Mouse (Mus musculus): ENCODE measurements at regions not wholly inside any gene's neighbourhood (a gene's known extent, or its start where the extent isn't known, plus 50 kb on each side); places are given as distances from the start of the nearest gene placed in this dataset.
"Not testable (repeated sequence)": the region's sequence is repeated elsewhere in the genome, so short reads cannot be mapped to it uniquely, and the experiment has no call there.

DNA sequence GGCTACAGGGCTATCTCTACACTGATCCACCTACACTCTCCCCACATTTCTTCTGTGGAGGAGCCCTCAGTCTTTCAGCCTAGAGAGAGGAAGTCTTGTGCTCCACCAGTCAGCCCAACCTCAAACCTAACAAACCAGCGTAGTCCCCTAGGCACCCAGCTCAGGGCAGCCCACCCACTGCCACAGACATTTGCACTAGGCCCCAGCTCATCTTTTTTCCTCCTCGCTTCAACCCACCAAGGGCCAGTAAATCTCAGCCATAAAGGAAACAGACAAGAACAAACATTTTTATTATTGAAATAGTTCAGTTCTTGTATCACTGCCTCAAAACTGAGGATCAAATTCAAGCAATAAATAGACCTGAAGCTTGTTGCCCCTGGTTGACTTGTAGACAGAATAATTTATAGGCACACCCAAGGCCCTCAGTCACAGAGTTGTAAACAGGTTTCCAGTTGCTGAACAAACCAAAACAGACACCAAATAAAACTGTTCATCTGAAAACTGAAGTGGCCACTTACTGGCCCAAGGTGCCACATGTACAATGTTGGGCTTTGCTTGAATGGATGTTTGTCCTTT lies 58.0 kb upstream of the Cdyl start:
- no peak for DNase-seq (ENCODE audit: low spot score)
- Histone ChIP-seq H3K9me3 (replicated peaks; ENCODE audit: control insufficient read depth, low read length) (no peaks in the 10 kb centered on the region), H3K4me3 (ENCODE audit: low read depth, low read length) (no peak overlapping the region), H3K9ac (ENCODE audit: low read length) (no peak overlapping the region), H3K4me2 (ENCODE audit: low read length) (no peak overlapping the region), H3K36me3 (ENCODE audit: control insufficient read depth, insufficient read depth, low read length) (no peaks in the 10 kb centered on the region), H3K27ac (ENCODE audit: low read depth, low read length) (no peak overlapping the region), H3K4me1 (ENCODE audit: control insufficient read depth, insufficient read depth, low read length) (no peaks in the 10 kb centered on the region), H3K27me3 (replicated peaks; ENCODE audit: control insufficient read depth, insufficient read depth, low read length) (no peaks in the 10 kb centered on the region)
- WGBS, result 88% methylated on average over 2 of the region's 2 CpGs
- no peak for ATAC-seq

DNA sequence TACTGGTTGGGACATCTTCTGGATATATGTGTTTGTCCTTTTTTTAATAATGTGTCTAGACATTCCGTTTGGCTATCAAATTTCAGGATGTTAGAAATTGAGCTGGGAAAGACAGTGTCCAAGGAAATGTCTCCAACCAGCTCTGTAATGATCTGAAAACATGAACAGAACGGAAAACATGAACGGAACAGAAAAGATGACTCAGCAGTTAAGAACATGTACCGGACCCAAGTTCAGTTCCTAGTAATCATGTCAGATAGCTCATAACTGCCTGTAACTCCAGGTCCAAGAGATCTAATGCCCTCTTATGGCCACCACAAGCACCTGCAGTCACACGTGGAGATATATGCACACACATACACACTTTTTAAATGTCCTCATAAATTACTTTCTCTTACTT lies 56.6 kb upstream of the Cdyl start:
- H3K9me3 ChIP-seq (replicated peaks; ENCODE audit: control insufficient read depth, low read length), result no peaks in the 10 kb centered on the region
- H3K4me1 ChIP-seq (ENCODE audit: control insufficient read depth, insufficient read depth, low read length), result no peaks in the 10 kb centered on the region
- no peak overlapping the region for H3K27ac ChIP-seq (ENCODE audit: low read depth, low read length)
- no peak overlapping the region for H3K4me2 ChIP-seq (ENCODE audit: low read length)
- H3K4me3 ChIP-seq (ENCODE audit: low read depth, low read length), result no peak overlapping the region
- no peaks in the 10 kb centered on the region for H3K36me3 ChIP-seq (ENCODE audit: control insufficient read depth, insufficient read depth, low read length)
- DNase-seq (ENCODE audit: low spot score) (no peak), ATAC-seq (no peak)
- H3K9ac ChIP-seq (ENCODE audit: low read length), result no peak overlapping the region
- no peaks in the 10 kb centered on the region for H3K27me3 ChIP-seq (replicated peaks; ENCODE audit: control insufficient read depth, insufficient read depth, low read length)
- WGBS, result 93% methylated on average over 5 of the region's 5 CpGs

DNA sequence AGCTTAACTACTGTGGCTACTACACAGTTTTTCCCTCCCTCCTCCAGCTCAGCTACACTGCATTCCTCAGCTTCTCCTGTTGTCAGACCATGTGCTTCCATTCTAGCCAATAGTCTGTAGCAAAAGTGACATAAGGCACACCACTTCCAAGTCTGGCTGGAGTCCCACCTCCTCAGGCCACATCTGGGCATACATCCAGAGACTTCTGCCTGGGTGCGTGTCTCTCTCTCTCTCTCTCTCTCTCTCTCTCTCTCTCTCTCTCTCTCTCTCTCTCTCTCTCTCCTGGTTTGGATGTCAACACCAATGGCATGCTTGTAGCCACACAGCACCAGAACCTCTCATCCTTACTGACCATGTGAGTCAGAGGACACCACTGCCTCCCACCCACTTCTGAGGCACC lies 55.6 kb upstream of the Cdyl start:
- Histone ChIP-seq H3K9ac (ENCODE audit: low read length) (no peak overlapping the region), H3K27ac (ENCODE audit: low read depth, low read length) (no peak overlapping the region), H3K4me3 (ENCODE audit: low read depth, low read length) (no peak overlapping the region), H3K27me3 (replicated peaks; ENCODE audit: control insufficient read depth, insufficient read depth, low read length) (no peaks in the 10 kb centered on the region), H3K4me1 (ENCODE audit: control insufficient read depth, insufficient read depth, low read length) (no peaks in the 10 kb centered on the region), H3K9me3 (replicated peaks; ENCODE audit: control insufficient read depth, low read length) (no peaks in the 10 kb centered on the region), H3K36me3 (ENCODE audit: control insufficient read depth, insufficient read depth, low read length) (no peaks in the 10 kb centered on the region), H3K4me2 (ENCODE audit: low read length) (no peak overlapping the region)
- 92% methylated on average over 1 of the region's 1 CpGs for WGBS
- ATAC-seq (no peak), DNase-seq (ENCODE audit: low spot score) (peak; percentile 10)

- Histone ChIP-seq H3K9me3 (replicated peaks; ENCODE audit: control insufficient read depth, low read length) (no peaks in the 10 kb centered on the region), H3K36me3 (ENCODE audit: control insufficient read depth, insufficient read depth, low read length) (no peaks in the 10 kb centered on the region), H3K4me1 (ENCODE audit: control insufficient read depth, insufficient read depth, low read length) (no peaks in the 10 kb centered on the region), H3K27ac (ENCODE audit: low read depth, low read length) (no peak overlapping the region), H3K4me2 (ENCODE audit: low read length) (no peak overlapping the region), H3K27me3 (replicated peaks; ENCODE audit: control insufficient read depth, insufficient read depth, low read length) (no peaks in the 10 kb centered on the region), H3K4me3 (ENCODE audit: low read depth, low read length) (no peak overlapping the region), H3K9ac (ENCODE audit: low read length) (no peak overlapping the region)
- DNase-seq (ENCODE audit: low spot score) (no peak), ATAC-seq (no peak)
- WGBS, result 99% methylated on average over 3 of the region's 3 CpGs
Observed at GRCm38 (mm10) chr13:35604765-35605164, 54.9 kb upstream of the Cdyl start.

- H3K4me2 ChIP-seq (ENCODE audit: low read length); H3K9ac ChIP-seq (ENCODE audit: low read length); H3K4me1 ChIP-seq (ENCODE audit: control insufficient read depth, insufficient read depth, low read length); H3K27ac ChIP-seq (ENCODE audit: low read depth, low read length); H3K27me3 ChIP-seq (replicated peaks; ENCODE audit: control insufficient read depth, insufficient read depth, low read length); H3K36me3 ChIP-seq (ENCODE audit: control insufficient read depth, insufficient read depth, low read length); DNase-seq (ENCODE audit: low spot score); ATAC-seq; H3K4me3 ChIP-seq (ENCODE audit: low read depth, low read length); H3K9me3 ChIP-seq (replicated peaks; ENCODE audit: control insufficient read depth, low read length): not testable (repeated sequence)
- WGBS, result 81% methylated on average over 5 of the region's 5 CpGs
Observed at GRCm38 (mm10) chr13:35606857-35607561, 52.6 kb upstream of the Cdyl start.

GRCm38 (mm10) chr13:35607710-35608109 lies 51.9 kb upstream of the Cdyl start:
- no peaks in the 10 kb centered on the region for H3K36me3 ChIP-seq (ENCODE audit: control insufficient read depth, insufficient read depth, low read length)
- H3K4me2 ChIP-seq (ENCODE audit: low read length), result no peak overlapping the region
- no peak overlapping the region for H3K9ac ChIP-seq (ENCODE audit: low read length)
- no peaks in the 10 kb centered on the region for H3K27me3 ChIP-seq (replicated peaks; ENCODE audit: control insufficient read depth, insufficient read depth, low read length)
- DNase-seq (ENCODE audit: low spot score) (no peak), ATAC-seq (no peak)
- H3K27ac ChIP-seq (ENCODE audit: low read depth, low read length), result no peak overlapping the region
- H3K4me3 ChIP-seq (ENCODE audit: low read depth, low read length), result no peak overlapping the region
- H3K4me1 ChIP-seq (ENCODE audit: control insufficient read depth, insufficient read depth, low read length), result no peaks in the 10 kb centered on the region
- no peaks in the 10 kb centered on the region for H3K9me3 ChIP-seq (replicated peaks; ENCODE audit: control insufficient read depth, low read length)
- WGBS, result 93% methylated on average over 2 of the region's 2 CpGs
